Mouse (Mus musculus): ENCODE measurements around the gene Lat. TPM values are rescaled to one million over a fixed set of nuclear protein-coding genes. Genes with fewer than 3 reads are reported as not detected.

Gene Lat
- polyA plus RNA-seq, 1 experiment from 2014 or later, result 2.4 TPM

- WGBS, result 43% methylated on average over 14 of the region's 14 CpGs
- H3K9ac ChIP-seq (replicated peaks; ENCODE audit: low read length), result no peak overlapping the region
- no peak for ATAC-seq (ENCODE audit: low FRiP score, low TSS enrichment)
Observed at GRCm38 (mm10) chr7:126354738-126355614, 14.4 kb downstream of the Lat start.

GRCm38 (mm10) chr7:126353994-126354365, 15.4 kb downstream of the Lat start:
- no peaks in the 10 kb centered on the region for H3K27me3 ChIP-seq (ENCODE audit: insufficient read depth, low read length)
- H3K4me2 ChIP-seq (replicated peaks; ENCODE audit: low read depth, low read length), result no peak overlapping the region
- H3K27ac ChIP-seq (ENCODE audit: low read length), result no peak overlapping the region
- H3K4me1 ChIP-seq (ENCODE audit: insufficient read depth, low read length), result no peaks in the 10 kb centered on the region
- 90% methylated on average over 3 of the region's 3 CpGs for WGBS
- no peak for ATAC-seq (ENCODE audit: low FRiP score, low TSS enrichment)
- no peak overlapping the region for H3K4me3 ChIP-seq (ENCODE audit: low read length)
- no peak overlapping the region for H3K9ac ChIP-seq (replicated peaks; ENCODE audit: low read length)
- H3K36me3 ChIP-seq (ENCODE audit: insufficient read depth, low read length), result no peaks in the 10 kb centered on the region
- H3K9me3 ChIP-seq (ENCODE audit: low read length), result no peaks in the 10 kb centered on the region

More at GRCm38 (mm10) chr7:126354738-126355614, 14.4 kb downstream of the Lat start:
- Histone ChIP-seq H3K36me3 (ENCODE audit: insufficient read depth, low read length) (no peaks in the 10 kb centered on the region), H3K9me3 (ENCODE audit: low read length) (no peaks in the 10 kb centered on the region), H3K27ac (ENCODE audit: low read length) (no peak overlapping the region), H3K4me3 (ENCODE audit: low read length) (no peak overlapping the region), H3K4me1 (ENCODE audit: insufficient read depth, low read length) (no peaks in the 10 kb centered on the region), H3K27me3 (ENCODE audit: insufficient read depth, low read length) (no peaks in the 10 kb centered on the region), H3K4me2 (replicated peaks; ENCODE audit: low read depth, low read length) (no peak overlapping the region)

GRCm38 (mm10) chr7:126353251-126353993, 15.9 kb downstream of the Lat start:
- Histone ChIP-seq H3K27me3 (ENCODE audit: insufficient read depth, low read length) (no peaks in the 10 kb centered on the region), H3K36me3 (ENCODE audit: insufficient read depth, low read length) (no peaks in the 10 kb centered on the region), H3K9ac (replicated peaks; ENCODE audit: low read length) (no peak overlapping the region), H3K4me3 (ENCODE audit: low read length) (no peak overlapping the region), H3K9me3 (ENCODE audit: low read length) (no peaks in the 10 kb centered on the region), H3K27ac (ENCODE audit: low read length) (no peak overlapping the region), H3K4me1 (ENCODE audit: insufficient read depth, low read length) (no peaks in the 10 kb centered on the region), H3K4me2 (replicated peaks; ENCODE audit: low read depth, low read length) (no peak overlapping the region)
- no peak for ATAC-seq (ENCODE audit: low FRiP score, low TSS enrichment)
- 69% methylated on average over 11 of the region's 11 CpGs for WGBS

GRCm38 (mm10) chr7:126351419-126351951, 17.9 kb downstream of the Lat start:
- H3K27ac ChIP-seq (ENCODE audit: low read length), result no peak overlapping the region
- H3K4me2 ChIP-seq (replicated peaks; ENCODE audit: low read depth, low read length), result no peak overlapping the region
- H3K4me1 ChIP-seq (ENCODE audit: insufficient read depth, low read length), result no peaks in the 10 kb centered on the region
- no peak overlapping the region for H3K9ac ChIP-seq (replicated peaks; ENCODE audit: low read length)
- no peak overlapping the region for H3K4me3 ChIP-seq (ENCODE audit: low read length)
- no peaks in the 10 kb centered on the region for H3K9me3 ChIP-seq (ENCODE audit: low read length)
- no peak for ATAC-seq (ENCODE audit: low FRiP score, low TSS enrichment)
- H3K36me3 ChIP-seq (ENCODE audit: insufficient read depth, low read length), result no peaks in the 10 kb centered on the region
- H3K27me3 ChIP-seq (ENCODE audit: insufficient read depth, low read length), result no peaks in the 10 kb centered on the region
- WGBS, result 58% methylated on average over 10 of the region's 10 CpGs

- Histone ChIP-seq H3K4me3 (ENCODE audit: low read length) (0 out of 2 replicates have a peak overlapping the region, but pooled peaks have one; percentile 3), H3K36me3 (ENCODE audit: insufficient read depth, low read length) (no peaks in the 10 kb centered on the region), H3K27ac (ENCODE audit: low read length) (no peak overlapping the region), H3K4me1 (ENCODE audit: insufficient read depth, low read length) (no peaks in the 10 kb centered on the region), H3K27me3 (ENCODE audit: insufficient read depth, low read length) (no peaks in the 10 kb centered on the region), H3K4me2 (replicated peaks; ENCODE audit: low read depth, low read length) (no peak overlapping the region; the same call in 1 of the 2 replicates), H3K9me3 (ENCODE audit: low read length) (no peaks in the 10 kb centered on the region), H3K9ac (replicated peaks; ENCODE audit: low read length) (no peak overlapping the region)
- no peak for ATAC-seq (ENCODE audit: low FRiP score, low TSS enrichment)
- WGBS, result 70% methylated on average over 20 of the region's 20 CpGs
Observed at GRCm38 (mm10) chr7:126350748-126351418, 18.5 kb downstream of the Lat start.

GRCm38 (mm10) chr7:126348293-126348692, 21.1 kb downstream of the Lat start:
- no peak overlapping the region for H3K4me2 ChIP-seq (replicated peaks; ENCODE audit: low read depth, low read length)
- 62% methylated on average over 8 of the region's 8 CpGs for WGBS
- H3K9ac ChIP-seq (replicated peaks; ENCODE audit: low read length), result no peak overlapping the region
- no peak overlapping the region for H3K27ac ChIP-seq (ENCODE audit: low read length)
- no peaks in the 10 kb centered on the region for H3K27me3 ChIP-seq (ENCODE audit: insufficient read depth, low read length)
- ATAC-seq (ENCODE audit: low FRiP score, low TSS enrichment), result no peak
- H3K4me1 ChIP-seq (ENCODE audit: insufficient read depth, low read length), result no peaks in the 10 kb centered on the region
- no peaks in the 10 kb centered on the region for H3K9me3 ChIP-seq (ENCODE audit: low read length)
- H3K4me3 ChIP-seq (ENCODE audit: low read length), result no peak overlapping the region
- no peaks in the 10 kb centered on the region for H3K36me3 ChIP-seq (ENCODE audit: insufficient read depth, low read length)

- H3K4me1 ChIP-seq (ENCODE audit: insufficient read depth, low read length), result no peaks in the 10 kb centered on the region
- no peaks in the 10 kb centered on the region for H3K9me3 ChIP-seq (ENCODE audit: low read length)
- no peak for ATAC-seq (ENCODE audit: low FRiP score, low TSS enrichment)
- no peak overlapping the region for H3K4me2 ChIP-seq (replicated peaks; ENCODE audit: low read depth, low read length)
- H3K9ac ChIP-seq (replicated peaks; ENCODE audit: low read length), result no peak overlapping the region
- no peak overlapping the region for H3K4me3 ChIP-seq (ENCODE audit: low read length)
- H3K27ac ChIP-seq (ENCODE audit: low read length), result no peak overlapping the region
- H3K36me3 ChIP-seq (ENCODE audit: insufficient read depth, low read length), result no peaks in the 10 kb centered on the region
- WGBS, result 52% methylated on average over 1 of the region's 1 CpGs
- no peaks in the 10 kb centered on the region for H3K27me3 ChIP-seq (ENCODE audit: insufficient read depth, low read length)
Observed at GRCm38 (mm10) chr7:126347098-126347497, 22.3 kb downstream of the Lat start.

GRCm38 (mm10) chr7:126345969-126346368, 23.4 kb downstream of the Lat start:
- Histone ChIP-seq H3K9ac (replicated peaks; ENCODE audit: low read length) (no peak overlapping the region), H3K9me3 (ENCODE audit: low read length) (no peaks in the 10 kb centered on the region), H3K36me3 (ENCODE audit: insufficient read depth, low read length) (no peaks in the 10 kb centered on the region), H3K27ac (ENCODE audit: low read length) (no peak overlapping the region), H3K27me3 (ENCODE audit: insufficient read depth, low read length) (no peaks in the 10 kb centered on the region), H3K4me3 (ENCODE audit: low read length) (no peak overlapping the region), H3K4me2 (replicated peaks; ENCODE audit: low read depth, low read length) (no peak overlapping the region), H3K4me1 (ENCODE audit: insufficient read depth, low read length) (no peaks in the 10 kb centered on the region)
- WGBS, result 53% methylated on average over 3 of the region's 3 CpGs
- ATAC-seq (ENCODE audit: low FRiP score, low TSS enrichment), result no peak

GRCm38 (mm10) chr7:126345557-126345956, 23.8 kb downstream of the Lat start:
- ATAC-seq (ENCODE audit: low FRiP score, low TSS enrichment), result no peak
- Histone ChIP-seq H3K36me3 (ENCODE audit: insufficient read depth, low read length) (no peaks in the 10 kb centered on the region), H3K27ac (ENCODE audit: low read length) (no peak overlapping the region), H3K4me3 (ENCODE audit: low read length) (no peak overlapping the region), H3K27me3 (ENCODE audit: insufficient read depth, low read length) (no peaks in the 10 kb centered on the region), H3K9ac (replicated peaks; ENCODE audit: low read length) (no peak overlapping the region), H3K4me1 (ENCODE audit: insufficient read depth, low read length) (no peaks in the 10 kb centered on the region), H3K9me3 (ENCODE audit: low read length) (no peaks in the 10 kb centered on the region), H3K4me2 (replicated peaks; ENCODE audit: low read depth, low read length) (no peak overlapping the region)
- 70% methylated on average over 3 of the region's 3 CpGs for WGBS

All from kidney, embryonic 16.5 days (tissue).